24 mouse cellular contexts compared by ENCODE assay signal in the genomic region with DNA sequence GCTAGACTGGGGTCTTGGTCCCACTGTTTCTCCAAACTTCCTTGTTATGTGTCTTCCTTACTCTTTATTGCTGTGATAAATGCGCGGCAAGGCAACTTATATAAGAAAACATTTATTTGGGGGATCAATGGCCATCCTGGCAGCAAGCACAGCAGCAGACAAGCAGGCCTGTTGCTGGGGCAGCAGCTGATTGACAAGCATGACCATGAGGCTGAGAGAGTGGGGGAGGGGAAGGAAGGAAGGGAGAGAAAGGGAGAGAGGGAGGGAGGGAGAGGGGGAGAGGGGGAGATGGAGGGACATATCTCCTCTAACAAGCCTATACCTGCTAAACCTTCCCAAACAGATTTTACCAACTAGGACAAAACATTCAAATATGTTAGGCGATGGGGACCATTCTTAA.
"Had no signal": no experiment of that assay in that cellular context is flagged by ENCODE, and none has a peak within 500 bp of the region (broad histone marks: within the 10 kb centered on the region; RNA-seq: fewer than 3 reads in every experiment).

No protein-coding gene starts in this region.

- H3K9ac ChIP-seq: limb, embryonic 13.5 days; liver, embryonic 12.5 days; liver, embryonic 15.5 days; lung, embryonic 15.5 days; neural tube, embryonic 12.5 days; neural tube, embryonic 15.5 days had no signal

- DNase-seq: kidney, adult 2 months; kidney, postnatal 25 days; layer of hippocampus, adult 9-11 months; liver; lung, adult 18-20 months; lung, postnatal 10 days; lung, postnatal 36 days; right cerebral cortex, adult 18-20 months; right cerebral cortex, postnatal 14 days; right cerebral cortex, postnatal 4 days; thymus, adult 2 months; thymus, postnatal 14 days; thymus, postnatal 4 days had no signal

- H3K27me3 ChIP-seq: limb, embryonic 13.5 days; liver, embryonic 12.5 days; liver, embryonic 15.5 days; lung, embryonic 15.5 days; megakaryocyte, embryonic 14.5 days; neural tube, embryonic 12.5 days; neural tube, embryonic 15.5 days had no signal

- H3K36me3 ChIP-seq: limb, embryonic 10.5 days; limb, embryonic 13.5 days; liver, embryonic 12.5 days; liver, embryonic 15.5 days; lung, embryonic 15.5 days; neural tube, embryonic 12.5 days; neural tube, embryonic 15.5 days had no signal

- H3K9me3 ChIP-seq: limb, embryonic 10.5 days; limb, embryonic 13.5 days; liver, embryonic 12.5 days; liver, embryonic 15.5 days; lung, embryonic 15.5 days; neural tube, embryonic 12.5 days; neural tube, embryonic 15.5 days had no signal

- H3K4me1 ChIP-seq: liver, embryonic 12.5 days; liver, embryonic 15.5 days; lung, embryonic 15.5 days; megakaryocyte, embryonic 14.5 days; neural tube, embryonic 12.5 days had no signal

- H3K4me2 ChIP-seq: limb, embryonic 13.5 days; liver, embryonic 12.5 days; liver, embryonic 15.5 days; lung, embryonic 15.5 days; neural tube, embryonic 12.5 days; neural tube, embryonic 15.5 days had no signal

- H3K27ac ChIP-seq: kidney, postnatal 0 days; layer of hippocampus, adult 2 months; limb, embryonic 10.5 days; limb, embryonic 13.5 days; liver, embryonic 12.5 days; liver, embryonic 15.5 days; lung, embryonic 15.5 days; neural tube, embryonic 12.5 days; neural tube, embryonic 15.5 days; stomach, postnatal 0 days had no signal

- H3K4me3 ChIP-seq: layer of hippocampus, adult 2 months; limb, embryonic 10.5 days; limb, embryonic 13.5 days; liver, embryonic 12.5 days; liver, embryonic 15.5 days; lung, embryonic 15.5 days; megakaryocyte, embryonic 14.5 days; neural tube, embryonic 12.5 days; neural tube, embryonic 15.5 days had no signal

- ATAC-seq: liver, embryonic 12.5 days had no signal
